Mouse (Mus musculus) hindbrain, postnatal 0 days (tissue): ENCODE data around the gene Vezf1. TPM values are rescaled to one million over a fixed set of nuclear protein-coding genes. Genes with fewer than 3 reads are reported as not detected.

Experiments
- ATAC-seq: fragments of 200-750 bp; cut with Nextera tagmentation; 2 replicates; pipeline ENCODE4 v1.8.0; 2017; ENCODE audit warnings: mild to moderate bottlenecking, moderate TSS enrichment, moderate library complexity
- DNase-seq: peaks from one replicate; pipeline ENCODE4 v3.0.0-alpha.2; 2015; ENCODE audit warnings: low spot score
- H3K27ac ChIP-seq: fragments of 300-500 bp; sonication (generic); 2 replicates; pipeline ENCODE4 v1.5.1; 2014; ENCODE audit warnings: mild to moderate bottlenecking
- H3K27me3 ChIP-seq: fragments of 300-500 bp; sonication (generic); 2 replicates; pipeline ENCODE4 v1.6.1; 2014; ENCODE audit warnings: low read length, mixed read lengths; ENCODE audit not compliant: insufficient read depth
- H3K36me3 ChIP-seq: fragments of 300-500 bp; sonication (generic); 2 replicates; pipeline ENCODE4 v1.6.1; 2014; ENCODE audit warnings: low read length, mixed read lengths; ENCODE audit not compliant: insufficient read depth
- H3K4me1 ChIP-seq: fragments of 300-500 bp; sonication (generic); 2 replicates; pipeline ENCODE4 v1.6.1; 2014; ENCODE audit warnings: antibody characterized with exemption, low read length, mixed read lengths; ENCODE audit not compliant: insufficient read depth
- H3K4me2 ChIP-seq: fragments of 300-500 bp; sonication (generic); 2 replicates; pipeline ENCODE4 v1.6.1; 2014; ENCODE audit warnings: low read depth, mild to moderate bottlenecking, low read length, moderate library complexity, mixed read lengths
- H3K4me3 ChIP-seq: fragments of 300-500 bp; sonication (generic); 2 replicates; pipeline ENCODE4 v1.5.1; 2014; ENCODE audit warnings: low read length
- H3K9ac ChIP-seq: fragments of 300-500 bp; sonication (generic); replicated peaks from 2 replicates; pipeline ENCODE4 v1.6.1; 2014; ENCODE audit warnings: mild to moderate bottlenecking, low read length, moderate library complexity, mixed read lengths
- H3K9me3 ChIP-seq: fragments of 300-500 bp; sonication (generic); 2 replicates; pipeline ENCODE4 v1.6.1; 2016; ENCODE audit warnings: low read length, mixed read lengths
- CTCF ChIP-seq: IDR thresholded peaks from 2 replicates; pipeline ENCODE4 v1.5.1; 2016; ENCODE audit warnings: antibody characterized with exemption, control low read depth, low read depth
- WGBS: fragments of 180-500 bp; shearing (Covaris S2); extraction: QIAGEN DNeasy Blood & Tissue Kit; methylation state at CpG from one replicate; pipeline ENCODE4 v1.1.7; 2014; 5-methylcytosine and 5-hydroxymethylcytosine counted together
- polyA plus RNA-seq: library from polyadenylated mRNA; unstranded; fragments of >200 nt; fragmentation: Nextera tagmentation; extraction: Ambion mirVana; gene quantifications from 2 replicates; pipeline ENCODE4 v1.2.1, GENCODE M21; 2015
- total RNA-seq: library from RNA; depleted of rRNA; stranded (reverse); fragments of >200 nt; gene quantifications from 2 replicates; pipeline ENCODE4 v1.2.3, GENCODE M21; 2014

Gene Vezf1
- total and polyA plus RNA-seq, 2 experiments from 2014 or later: 31.9 to 33.5 TPM

DNA sequence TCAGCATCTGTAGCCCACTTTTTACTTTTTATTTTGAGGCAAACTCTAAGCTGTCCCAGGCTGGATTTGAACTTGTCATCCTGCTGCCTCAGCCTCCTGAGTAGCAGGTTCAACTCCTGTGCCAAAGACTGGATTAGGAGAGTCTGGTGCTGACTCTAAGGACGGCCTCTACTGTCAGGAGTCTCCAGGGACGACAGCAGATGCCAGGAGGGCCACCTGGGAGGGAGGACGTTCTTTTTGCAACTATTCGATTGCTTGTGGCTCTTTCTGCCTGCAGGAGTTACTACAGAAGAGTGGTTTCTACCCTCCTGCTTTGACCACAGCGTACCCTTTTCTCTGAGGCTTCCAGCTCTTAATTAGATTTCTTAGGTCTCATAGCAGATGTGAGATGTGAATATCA lies 54.5 kb downstream of the Vezf1 start:
- TF ChIP-seq CTCF: no peak
- Histone ChIP-seq H3K27me3 (no peaks in the 10 kb centered on the region), H3K9me3 (no peaks in the 10 kb centered on the region), H3K36me3 (no peaks in the 10 kb centered on the region), H3K9ac (no peak overlapping the region), H3K27ac (no peak overlapping the region), H3K4me2 (no peak overlapping the region), H3K4me1 (peaks cover 32% of the 10 kb centered on the region), H3K4me3 (no peak overlapping the region)
- DNase-seq (no peak), ATAC-seq (no peak)
- WGBS: 32% methylated on average over 5 of the region's 5 CpGs

DNA sequence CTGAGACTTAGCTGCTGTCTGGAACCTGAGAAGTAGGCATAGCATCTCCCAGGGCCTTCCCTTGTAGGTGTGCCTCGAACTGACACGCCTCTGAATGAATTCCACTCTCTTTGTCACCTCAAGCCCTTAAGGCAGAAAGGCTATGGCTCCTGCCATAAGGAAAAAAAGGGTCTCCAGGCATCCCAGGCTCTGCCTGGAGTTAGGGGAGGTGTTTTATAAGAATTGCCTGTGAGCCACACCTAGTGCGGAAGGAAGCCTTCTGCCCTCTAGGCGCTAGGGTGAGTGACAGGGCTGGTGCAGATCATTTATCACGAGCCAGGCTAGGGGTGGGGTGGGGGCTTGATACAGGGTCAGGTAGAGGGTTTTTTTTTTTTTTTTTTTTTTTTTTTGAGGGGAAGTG lies 54.9 kb downstream of the Vezf1 start:
- Histone ChIP-seq H3K9ac (no peak overlapping the region), H3K27ac (no peak overlapping the region), H3K4me2 (no peak overlapping the region), H3K4me1 (peaks cover 28% of the 10 kb centered on the region), H3K27me3 (no peaks in the 10 kb centered on the region), H3K9me3 (no peaks in the 10 kb centered on the region), H3K4me3 (no peak overlapping the region), H3K36me3 (no peaks in the 10 kb centered on the region)
- no peak for TF ChIP-seq CTCF
- ATAC-seq (no peak), DNase-seq (no peak)
- 69% methylated on average over 5 of the region's 5 CpGs for WGBS

DNA sequence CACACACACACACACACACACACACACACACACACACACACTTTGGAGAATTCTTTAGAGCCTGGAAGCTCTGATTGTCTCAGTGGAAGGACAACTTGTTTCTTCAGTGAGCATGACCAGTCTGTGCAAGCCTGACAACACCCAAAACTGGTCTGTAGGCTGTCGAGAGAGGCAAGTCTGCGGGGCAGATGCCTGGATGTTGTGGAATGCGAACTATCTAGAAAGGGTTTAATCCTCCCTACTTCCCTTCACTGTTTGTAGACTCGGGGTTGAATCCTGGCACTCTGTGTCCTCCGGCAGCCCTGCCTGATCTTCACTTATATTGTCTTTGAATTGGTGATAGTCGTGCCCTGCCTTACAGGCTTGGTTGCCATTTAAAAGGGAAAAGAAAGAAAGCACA lies 55.7 kb downstream of the Vezf1 start:
- Histone ChIP-seq H3K36me3 (no peaks in the 10 kb centered on the region), H3K27me3 (no peaks in the 10 kb centered on the region), H3K9me3 (no peaks in the 10 kb centered on the region), H3K4me3 (no peak overlapping the region), H3K4me1 (peaks cover 23% of the 10 kb centered on the region), H3K27ac (0 out of 2 replicates have a peak overlapping the region, but pooled peaks have one; percentile 32), H3K4me2 (no peak overlapping the region), H3K9ac (no peak overlapping the region)
- ATAC-seq (no peak), DNase-seq (no peak)
- TF ChIP-seq CTCF: no peak
- WGBS: 41% methylated on average over 6 of the region's 6 CpGs

DNA sequence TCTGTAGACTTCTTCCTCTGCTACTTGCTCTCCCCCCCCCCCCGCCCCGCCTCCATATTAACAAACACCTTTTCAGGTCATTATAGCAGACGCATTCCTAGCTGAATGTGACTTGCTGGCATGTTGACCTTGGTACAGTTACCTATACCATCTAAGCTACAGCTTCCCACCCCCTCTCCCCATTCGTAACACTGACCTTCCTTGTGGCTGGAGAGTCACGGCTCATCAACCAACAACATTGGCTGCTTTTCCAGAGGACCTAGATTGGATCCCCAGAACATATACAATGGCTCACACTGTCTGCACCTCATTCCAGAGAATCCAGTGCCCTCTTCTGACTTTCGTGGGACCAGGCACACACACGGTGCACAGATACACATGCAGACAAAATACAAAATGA lies 57.4 kb downstream of the Vezf1 start:
- WGBS: 65% methylated on average over 7 of the region's 7 CpGs
- DNase-seq (no peak), ATAC-seq (no peak)
- TF ChIP-seq CTCF: no peak
- Histone ChIP-seq H3K27me3 (no peaks in the 10 kb centered on the region), H3K9ac (no peak overlapping the region), H3K4me3 (no peak overlapping the region), H3K4me1 (peaks cover 9% of the 10 kb centered on the region), H3K4me2 (no peak overlapping the region), H3K36me3 (no peaks in the 10 kb centered on the region), H3K27ac (peak overlapping the region; percentile 62; the same call in 1 of the 2 replicates), H3K9me3 (no peaks in the 10 kb centered on the region)

DNA sequence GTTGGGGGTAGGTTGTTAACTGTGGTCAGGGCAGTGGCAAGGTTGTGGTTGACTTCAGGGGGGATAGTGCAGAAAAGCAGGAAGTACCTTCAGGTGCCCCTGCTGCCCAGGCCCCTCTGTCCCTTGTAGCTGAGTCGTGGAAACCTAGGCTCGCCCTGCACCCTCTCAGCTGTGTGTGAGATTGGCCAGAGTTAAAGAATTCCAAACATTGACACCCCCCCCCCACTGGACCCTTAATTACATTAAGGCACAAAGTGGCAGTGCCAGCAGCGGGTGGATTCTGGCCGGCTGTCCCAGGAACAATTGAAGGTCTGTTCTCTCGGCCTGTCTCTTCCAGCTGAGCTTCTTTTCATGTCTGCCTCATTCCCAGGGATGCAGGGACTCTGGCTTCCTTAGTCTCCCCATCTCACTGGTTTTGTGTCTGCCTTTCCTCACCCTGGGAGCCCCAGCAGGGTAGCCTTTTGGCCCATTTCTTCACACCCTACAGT lies 58.3 kb downstream of the Vezf1 start:
- H3K9ac ChIP-seq: no peak overlapping the region
- peaks cover 7% of the 10 kb centered on the region; the same call in 1 of the 2 replicates for H3K4me1 ChIP-seq
- no peak overlapping the region for H3K4me3 ChIP-seq
- no peaks in the 10 kb centered on the region for H3K27me3 ChIP-seq
- ATAC-seq (peak; percentile 86), DNase-seq (peak; percentile 78)
- 20% methylated on average over 5 of the region's 5 CpGs for WGBS
- peak overlapping the region; percentile 62 for H3K27ac ChIP-seq
- H3K4me2 ChIP-seq: no peak overlapping the region
- no peaks in the 10 kb centered on the region for H3K9me3 ChIP-seq
- no peak for TF ChIP-seq CTCF
- H3K36me3 ChIP-seq: no peaks in the 10 kb centered on the region

DNA sequence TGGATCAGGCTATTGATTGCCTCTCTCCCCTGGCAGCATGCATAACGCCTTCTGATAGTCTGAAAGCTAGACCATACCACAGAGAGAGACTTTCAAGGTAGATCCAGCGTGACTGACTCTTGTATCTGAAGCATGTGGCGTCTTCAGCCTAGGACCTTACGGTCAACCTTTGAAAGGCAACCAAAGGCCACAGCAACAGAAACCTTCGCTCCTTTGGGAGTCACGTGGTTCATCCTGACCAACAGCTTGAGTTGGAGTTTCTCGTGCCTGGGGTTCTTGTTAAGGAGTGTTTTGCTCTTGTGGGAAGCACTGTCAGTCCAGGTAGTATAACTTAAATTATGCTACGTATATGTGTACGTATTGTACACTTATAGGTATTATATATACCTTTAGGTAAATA lies 60.4 kb downstream of the Vezf1 start:
- no peak overlapping the region for H3K27ac ChIP-seq

DNA sequence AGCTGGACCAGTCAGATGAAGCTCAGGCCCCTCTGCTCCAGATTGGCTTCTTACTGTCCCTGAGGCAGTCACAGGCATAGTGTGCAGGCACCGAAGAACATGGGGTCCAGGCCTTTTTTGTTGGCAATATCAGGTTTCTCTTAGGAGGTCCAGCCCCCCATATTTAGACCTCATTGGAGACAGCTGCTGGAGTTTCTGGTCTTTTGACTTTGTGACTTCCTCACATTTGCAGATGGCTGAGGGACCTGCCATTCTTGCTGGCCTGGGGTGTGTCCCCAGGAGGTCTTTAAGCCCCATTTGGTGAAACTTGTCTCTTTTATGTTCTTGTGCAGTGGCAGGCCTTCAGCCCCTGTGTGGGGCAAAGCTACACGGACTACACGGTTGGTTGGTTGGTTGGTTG lies 61.2 kb downstream of the Vezf1 start:
- no peaks in the 10 kb centered on the region for H3K27me3 ChIP-seq
- no peak for TF ChIP-seq CTCF
- H3K9me3 ChIP-seq: no peaks in the 10 kb centered on the region
- H3K4me2 ChIP-seq: no peak overlapping the region
- H3K9ac ChIP-seq: no peak overlapping the region
- no peak for DNase-seq
- peaks cover 7% of the 10 kb centered on the region; the same call in 1 of the 2 replicates for H3K4me1 ChIP-seq
- H3K27ac ChIP-seq: 0 out of 2 replicates have a peak overlapping the region, but pooled peaks have one; percentile 3
- ATAC-seq: no peak
- 56% methylated on average over 3 of the region's 3 CpGs for WGBS
- no peaks in the 10 kb centered on the region for H3K36me3 ChIP-seq
- H3K4me3 ChIP-seq: no peak overlapping the region

More for the DNA sequence above, 60.4 kb downstream of the Vezf1 start:
- ATAC-seq (no peak), DNase-seq (no peak)
- Histone ChIP-seq H3K27me3 (no peaks in the 10 kb centered on the region), H3K9me3 (no peaks in the 10 kb centered on the region), H3K9ac (no peak overlapping the region), H3K36me3 (no peaks in the 10 kb centered on the region), H3K4me2 (no peak overlapping the region), H3K4me3 (no peak overlapping the region), H3K4me1 (peaks cover 7% of the 10 kb centered on the region; the same call in 1 of the 2 replicates)
- 92% methylated on average over 9 of the region's 9 CpGs for WGBS
- no peak for TF ChIP-seq CTCF
